Mouse (Mus musculus): ENCODE data around the gene Alkbh3. TPM values are rescaled to one million over a fixed set of nuclear protein-coding genes. Genes with fewer than 3 reads are reported as not detected.

Gene Alkbh3
- 46.3 and 48.5 TPM in 2 replicates for polyA plus RNA-seq (2015; fragmentation: Nextera tagmentation; extraction: Ambion mirVana)

- H3K9ac ChIP-seq = peak within 1 kb of the TSS; percentile 92
- 4% methylated on average over 47 of the region's 47 CpGs for WGBS
- peak within 1 kb of the TSS; percentile 77 for H3K27ac ChIP-seq
- H3K9me3 ChIP-seq = no peaks in the 10 kb centered on the region
- peaks cover 17% of the 10 kb centered on the region for H3K4me1 ChIP-seq (replicated peaks)
- H3K4me2 ChIP-seq = peak within 1 kb of the TSS; percentile 89
- H3K4me3 ChIP-seq = peak within 1 kb of the TSS; percentile 90
- no peaks in the 10 kb centered on the region for H3K27me3 ChIP-seq
- peaks cover 28% of the 10 kb centered on the region for H3K36me3 ChIP-seq
- peak; percentile 98 for ATAC-seq (ENCODE audit: low FRiP score)
These were observed at the start of gene Alkbh3 for GRCm38 (mm10) chr2:94010335-94011291. Gene Alkbh3, minus strand, starts transcription at chr2:94010807.

- no peak overlapping the region for H3K4me2 ChIP-seq
- no peak for ATAC-seq (ENCODE audit: low FRiP score)
- H3K4me3 ChIP-seq = no peak overlapping the region
- H3K4me1 ChIP-seq (replicated peaks) = no peaks in the 10 kb centered on the region
- no peak overlapping the region for H3K9ac ChIP-seq
- WGBS = 89% methylated on average over 5 of the region's 5 CpGs
- H3K27ac ChIP-seq = no peak overlapping the region
- H3K9me3 ChIP-seq = no peaks in the 10 kb centered on the region
- no peaks in the 10 kb centered on the region for H3K27me3 ChIP-seq
- H3K36me3 ChIP-seq = no peaks in the 10 kb centered on the region
These were observed 48.9 kb upstream of the Alkbh3 start for GRCm38 (mm10) chr2:94059459-94059858.

GRCm38 (mm10) chr2:94054813-94055212 lies 44.2 kb upstream of the Alkbh3 start:
- H3K4me2 ChIP-seq = no peak overlapping the region
- H3K27me3 ChIP-seq = no peaks in the 10 kb centered on the region
- 0 out of 2 replicates have a peak, but pooled peaks have one; percentile 61 for ATAC-seq (ENCODE audit: low FRiP score)
- no peak overlapping the region for H3K4me3 ChIP-seq
- no peaks in the 10 kb centered on the region for H3K36me3 ChIP-seq
- H3K4me1 ChIP-seq (replicated peaks) = 0 out of 2 replicates have a peak, but pooled peaks cover 5% of the 10 kb centered on the region
- no peaks in the 10 kb centered on the region for H3K9me3 ChIP-seq
- H3K9ac ChIP-seq = no peak overlapping the region
- no peak overlapping the region for H3K27ac ChIP-seq

- H3K4me2 ChIP-seq = no peak overlapping the region
- no peak overlapping the region for H3K4me3 ChIP-seq
- no peaks in the 10 kb centered on the region for H3K36me3 ChIP-seq
- H3K9me3 ChIP-seq = no peaks in the 10 kb centered on the region
- ATAC-seq (ENCODE audit: low FRiP score) = no peak
- H3K9ac ChIP-seq = no peak overlapping the region
- H3K27me3 ChIP-seq = no peaks in the 10 kb centered on the region
- peaks cover 23% of the 10 kb centered on the region for H3K4me1 ChIP-seq (replicated peaks)
- H3K27ac ChIP-seq = no peak overlapping the region
- WGBS = 77% methylated on average over 5 of the region's 5 CpGs
These were observed 41.3 kb upstream of the Alkbh3 start for GRCm38 (mm10) chr2:94051952-94052351.

- Histone ChIP-seq H3K9me3 (no peaks in the 10 kb centered on the region), H3K36me3 (no peaks in the 10 kb centered on the region), H3K27ac (no peak overlapping the region), H3K9ac (no peak overlapping the region), H3K27me3 (no peaks in the 10 kb centered on the region), H3K4me3 (no peak overlapping the region), H3K4me1 (replicated peaks) (peaks cover 23% of the 10 kb centered on the region), H3K4me2 (no peak overlapping the region)
- no peak for ATAC-seq (ENCODE audit: low FRiP score)
- 99% methylated on average over 3 of the region's 3 CpGs for WGBS
These were observed 40.3 kb upstream of the Alkbh3 start for GRCm38 (mm10) chr2:94050901-94051300.

- H3K4me2 ChIP-seq = no peak overlapping the region
- H3K27me3 ChIP-seq = no peaks in the 10 kb centered on the region
- H3K4me3 ChIP-seq = no peak overlapping the region
- 49% methylated on average over 5 of the region's 5 CpGs for WGBS
- no peaks in the 10 kb centered on the region for H3K36me3 ChIP-seq
- H3K27ac ChIP-seq = peak overlapping the region; percentile 83
- no peaks in the 10 kb centered on the region for H3K9me3 ChIP-seq
- ATAC-seq (ENCODE audit: low FRiP score) = peak; percentile 67; the same call in 1 of the 2 replicates
- peaks cover 35% of the 10 kb centered on the region for H3K4me1 ChIP-seq (replicated peaks)
- no peak overlapping the region for H3K9ac ChIP-seq
These were observed 39.0 kb upstream of the Alkbh3 start for GRCm38 (mm10) chr2:94049471-94050176.

GRCm38 (mm10) chr2:94048733-94049470 lies 38.3 kb upstream of the Alkbh3 start:
- WGBS = 72% methylated on average over 5 of the region's 5 CpGs
- peak; percentile 57 for ATAC-seq (ENCODE audit: low FRiP score)

GRCm38 (mm10) chr2:94048271-94048670 lies 37.7 kb upstream of the Alkbh3 start:
- Histone ChIP-seq H3K4me3 (no peak overlapping the region), H3K36me3 (no peaks in the 10 kb centered on the region), H3K4me1 (replicated peaks) (peaks cover 47% of the 10 kb centered on the region), H3K27ac (peak overlapping the region; percentile 83), H3K4me2 (no peak overlapping the region), H3K27me3 (no peaks in the 10 kb centered on the region), H3K9me3 (no peaks in the 10 kb centered on the region), H3K9ac (no peak overlapping the region)
- WGBS = 43% methylated on average over 1 of the region's 1 CpGs
- no peak for ATAC-seq (ENCODE audit: low FRiP score)

More at GRCm38 (mm10) chr2:94048733-94049470, 38.3 kb upstream of the Alkbh3 start:
- Histone ChIP-seq H3K36me3 (no peaks in the 10 kb centered on the region), H3K9me3 (no peaks in the 10 kb centered on the region), H3K9ac (no peak overlapping the region), H3K27ac (peak overlapping the region; percentile 83), H3K4me3 (no peak overlapping the region), H3K4me1 (replicated peaks) (peaks cover 41% of the 10 kb centered on the region), H3K27me3 (no peaks in the 10 kb centered on the region), H3K4me2 (no peak overlapping the region)

- H3K4me3 ChIP-seq = no peak overlapping the region
- H3K36me3 ChIP-seq = no peaks in the 10 kb centered on the region
- 68% methylated on average over 6 of the region's 6 CpGs for WGBS
- no peaks in the 10 kb centered on the region for H3K9me3 ChIP-seq
- peak overlapping the region; percentile 8; the same call in 1 of the 2 replicates for H3K27ac ChIP-seq
- no peak overlapping the region for H3K4me2 ChIP-seq
- no peaks in the 10 kb centered on the region for H3K27me3 ChIP-seq
- H3K4me1 ChIP-seq (replicated peaks) = peaks cover 51% of the 10 kb centered on the region
- no peak for ATAC-seq (ENCODE audit: low FRiP score)
- no peak overlapping the region for H3K9ac ChIP-seq
These were observed 34.9 kb upstream of the Alkbh3 start for GRCm38 (mm10) chr2:94045411-94046090.

GRCm38 (mm10) chr2:94044174-94044573 lies 33.6 kb upstream of the Alkbh3 start:
- no peak for ATAC-seq (ENCODE audit: low FRiP score)
- WGBS = 73% methylated on average over 2 of the region's 2 CpGs

GRCm38 (mm10) chr2:94043662-94044061 lies 33.1 kb upstream of the Alkbh3 start:
- no peak overlapping the region for H3K4me2 ChIP-seq
- H3K4me3 ChIP-seq = no peak overlapping the region
- 29% methylated on average over 5 of the region's 5 CpGs for WGBS
- peak; percentile 76; the same call in 1 of the 2 replicates for ATAC-seq (ENCODE audit: low FRiP score)
- H3K27me3 ChIP-seq = no peaks in the 10 kb centered on the region
- H3K9me3 ChIP-seq = no peaks in the 10 kb centered on the region
- H3K9ac ChIP-seq = no peak overlapping the region
- no peaks in the 10 kb centered on the region for H3K36me3 ChIP-seq
- no peak overlapping the region for H3K27ac ChIP-seq
- peaks cover 35% of the 10 kb centered on the region for H3K4me1 ChIP-seq (replicated peaks)

More at GRCm38 (mm10) chr2:94044174-94044573, 33.6 kb upstream of the Alkbh3 start:
- H3K27me3 ChIP-seq = no peaks in the 10 kb centered on the region
- H3K9ac ChIP-seq = no peak overlapping the region
- H3K4me1 ChIP-seq (replicated peaks) = peaks cover 40% of the 10 kb centered on the region
- no peaks in the 10 kb centered on the region for H3K9me3 ChIP-seq
- no peak overlapping the region for H3K4me3 ChIP-seq
- H3K36me3 ChIP-seq = no peaks in the 10 kb centered on the region
- H3K27ac ChIP-seq = peak overlapping the region; percentile 65
- no peak overlapping the region for H3K4me2 ChIP-seq
